Mouse (Mus musculus): ENCODE results near the gene Arpc1b. TPM values are rescaled to one million over a fixed set of nuclear protein-coding genes. Genes with fewer than 3 reads are reported as not detected.
A peak's percentile ranks its signal among the peaks of the same experiment; 100 is the strongest.

The Arpc1b gene
- polyA plus RNA-seq, 1 experiment, result 863 TPM

DNA sequence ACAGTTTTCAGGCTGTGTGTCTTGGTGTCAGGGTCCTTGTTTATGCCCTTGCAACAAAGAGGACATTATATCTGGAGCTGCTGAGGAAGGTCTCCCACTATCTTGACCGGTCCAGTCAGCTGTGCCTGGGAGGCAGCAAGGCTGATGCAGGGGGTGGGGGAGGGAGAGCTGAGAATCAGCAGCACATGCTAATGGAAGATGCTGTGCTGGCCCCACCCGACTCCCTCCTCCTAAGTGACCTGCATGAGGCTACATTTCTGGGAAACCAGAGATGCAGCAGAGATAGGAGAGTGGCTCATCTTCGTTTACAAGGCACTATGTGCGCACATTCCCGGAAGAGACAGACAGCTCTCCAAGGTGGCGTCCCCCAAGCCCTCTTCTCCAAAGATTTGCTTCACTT, 3.6 kb upstream of the Arpc1b start:
- H3K4me3 ChIP-seq (ENCODE audit: control insufficient read depth, insufficient read depth, low read length), result no peak overlapping the region
- H3K4me1 ChIP-seq (replicated peaks; ENCODE audit: control insufficient read depth, insufficient read depth, low read length), result peaks cover 10% of the 10 kb centered on the region
- H3K36me3 ChIP-seq (ENCODE audit: control insufficient read depth, insufficient read depth, low read length), result peaks cover 33% of the 10 kb centered on the region
- H3K27ac ChIP-seq (ENCODE audit: control insufficient read depth, insufficient read depth, low read length), result no peak overlapping the region
- 94% methylated on average over 6 of the region's 6 CpGs for WGBS
- H3K27me3 ChIP-seq (ENCODE audit: control insufficient read depth, insufficient read depth, low read length), result no peaks in the 10 kb centered on the region
- TF ChIP-seq CTCF (IDR thresholded peaks at IDR 0.05; ENCODE audit: borderline replicate concordance, control insufficient read depth, extremely low read depth, insufficient read depth, low read length, poor library complexity) (no peak), POLR2A (IDR thresholded peaks at IDR 0.05; ENCODE audit: control insufficient read depth, extremely low read depth, insufficient read depth, low read length, poor library complexity) (no peak)
- no peak for DNase-seq

DNA sequence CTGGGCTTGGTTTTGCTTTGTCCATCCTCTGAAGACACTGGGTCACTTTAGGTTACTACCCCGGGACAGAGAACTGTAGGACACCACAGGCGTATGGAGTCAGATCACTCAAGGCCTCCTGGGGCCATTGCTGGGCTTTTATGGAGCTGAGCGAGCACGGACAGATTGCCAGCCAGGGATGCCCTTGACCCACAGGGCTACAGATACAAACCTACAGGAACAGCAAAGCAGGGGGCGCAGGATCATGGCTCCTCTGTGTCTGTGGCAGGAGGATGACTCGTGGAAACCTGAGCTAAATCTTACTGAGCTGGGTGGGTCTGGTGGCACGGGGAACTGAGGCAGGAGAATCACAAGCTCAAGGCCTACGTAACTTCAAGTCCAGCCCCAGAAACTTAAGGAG, 1.4 kb upstream of the Arpc1b start:
- Histone ChIP-seq H3K4me1 (replicated peaks; ENCODE audit: control insufficient read depth, insufficient read depth, low read length) (peaks cover 22% of the 10 kb centered on the region), H3K27me3 (ENCODE audit: control insufficient read depth, insufficient read depth, low read length) (no peaks in the 10 kb centered on the region), H3K4me3 (ENCODE audit: control insufficient read depth, insufficient read depth, low read length) (no peak overlapping the region), H3K36me3 (ENCODE audit: control insufficient read depth, insufficient read depth, low read length) (peaks cover 12% of the 10 kb centered on the region), H3K27ac (ENCODE audit: control insufficient read depth, insufficient read depth, low read length) (no peak overlapping the region)
- TF ChIP-seq POLR2A (IDR thresholded peaks at IDR 0.05; ENCODE audit: control insufficient read depth, extremely low read depth, insufficient read depth, low read length, poor library complexity) (no peak), CTCF (IDR thresholded peaks at IDR 0.05; ENCODE audit: borderline replicate concordance, control insufficient read depth, extremely low read depth, insufficient read depth, low read length, poor library complexity) (no peak)
- WGBS, result 92% methylated on average over 8 of the region's 8 CpGs
- no peak for DNase-seq

DNA sequence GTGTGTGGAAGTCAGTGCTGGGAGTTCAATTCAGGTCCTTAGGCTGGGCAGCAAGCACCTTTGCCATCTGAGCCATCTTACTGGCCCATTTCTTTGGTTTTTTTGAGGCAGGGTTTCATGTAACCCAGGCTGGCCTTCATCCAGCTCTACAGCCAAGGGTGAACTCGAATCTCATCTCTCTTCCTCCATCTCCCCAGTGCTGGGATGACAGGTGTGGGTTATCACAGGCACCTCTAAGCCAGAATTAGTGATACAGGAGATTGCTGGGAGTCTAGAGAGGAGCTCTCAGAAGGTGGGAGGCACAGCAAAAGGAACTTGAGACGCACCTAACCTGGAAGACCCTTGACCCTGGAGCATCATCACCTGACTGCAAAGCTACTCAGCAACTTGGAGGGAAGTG, 599 bp upstream of the Arpc1b start:
- no peak for DNase-seq
- H3K36me3 ChIP-seq (ENCODE audit: control insufficient read depth, insufficient read depth, low read length), result peaks cover 7% of the 10 kb centered on the region
- 25% methylated on average over 2 of the region's 2 CpGs for WGBS
- peaks cover 22% of the 10 kb centered on the region for H3K4me1 ChIP-seq (replicated peaks; ENCODE audit: control insufficient read depth, insufficient read depth, low read length)
- TF ChIP-seq CTCF (IDR thresholded peaks at IDR 0.05; ENCODE audit: borderline replicate concordance, control insufficient read depth, extremely low read depth, insufficient read depth, low read length, poor library complexity), result no peak
- no peak for TF ChIP-seq POLR2A (IDR thresholded peaks at IDR 0.05; ENCODE audit: control insufficient read depth, extremely low read depth, insufficient read depth, low read length, poor library complexity)
- peak overlapping the region; percentile 59; the same call in 1 of the 2 replicates for H3K4me3 ChIP-seq (ENCODE audit: control insufficient read depth, insufficient read depth, low read length)
- no peaks in the 10 kb centered on the region for H3K27me3 ChIP-seq (ENCODE audit: control insufficient read depth, insufficient read depth, low read length)
- H3K27ac ChIP-seq (ENCODE audit: control insufficient read depth, insufficient read depth, low read length), result no peak overlapping the region

- peak overlapping the region; percentile 59 for H3K4me3 ChIP-seq (ENCODE audit: control insufficient read depth, insufficient read depth, low read length)
- H3K27me3 ChIP-seq (ENCODE audit: control insufficient read depth, insufficient read depth, low read length), result no peaks in the 10 kb centered on the region
- TF ChIP-seq POLR2A (IDR thresholded peaks at IDR 0.05; ENCODE audit: control insufficient read depth, extremely low read depth, insufficient read depth, low read length, poor library complexity) (0 out of 2 replicates have a peak, but pooled peaks have one; percentile 1), CTCF (IDR thresholded peaks at IDR 0.05; ENCODE audit: borderline replicate concordance, control insufficient read depth, extremely low read depth, insufficient read depth, low read length, poor library complexity) (0 out of 2 replicates have a peak, but pooled peaks have one; percentile 7)
- DNase-seq, result no peak
- H3K36me3 ChIP-seq (ENCODE audit: control insufficient read depth, insufficient read depth, low read length), result no peaks in the 10 kb centered on the region; the same call in 1 of the 2 replicates
- H3K27ac ChIP-seq (ENCODE audit: control insufficient read depth, insufficient read depth, low read length), result peak overlapping the region; percentile 19
- 5% methylated on average over 40 of the region's 40 CpGs for WGBS
- H3K4me1 ChIP-seq (replicated peaks; ENCODE audit: control insufficient read depth, insufficient read depth, low read length), result peaks cover 22% of the 10 kb centered on the region
Measured at GRCm38 (mm10) chr5:145114606-145115473, 825 bp downstream of the Arpc1b start.

- DNase-seq, result no peak
- no peaks in the 10 kb centered on the region for H3K27me3 ChIP-seq (ENCODE audit: control insufficient read depth, insufficient read depth, low read length)
- H3K4me1 ChIP-seq (replicated peaks; ENCODE audit: control insufficient read depth, insufficient read depth, low read length), result peaks cover 22% of the 10 kb centered on the region
- 62% methylated on average over 5 of the region's 5 CpGs for WGBS
- H3K27ac ChIP-seq (ENCODE audit: control insufficient read depth, insufficient read depth, low read length), result peak overlapping the region; percentile 96
- H3K4me3 ChIP-seq (ENCODE audit: control insufficient read depth, insufficient read depth, low read length), result peak overlapping the region; percentile 5; the same call in 1 of the 2 replicates
- TF ChIP-seq CTCF (IDR thresholded peaks at IDR 0.05; ENCODE audit: borderline replicate concordance, control insufficient read depth, extremely low read depth, insufficient read depth, low read length, poor library complexity) (no peak), POLR2A (IDR thresholded peaks at IDR 0.05; ENCODE audit: control insufficient read depth, extremely low read depth, insufficient read depth, low read length, poor library complexity) (no peak)
- no peaks in the 10 kb centered on the region for H3K36me3 ChIP-seq (ENCODE audit: control insufficient read depth, insufficient read depth, low read length)
Measured at GRCm38 (mm10) chr5:145115736-145116135, 1.7 kb downstream of the Arpc1b start.

DNA sequence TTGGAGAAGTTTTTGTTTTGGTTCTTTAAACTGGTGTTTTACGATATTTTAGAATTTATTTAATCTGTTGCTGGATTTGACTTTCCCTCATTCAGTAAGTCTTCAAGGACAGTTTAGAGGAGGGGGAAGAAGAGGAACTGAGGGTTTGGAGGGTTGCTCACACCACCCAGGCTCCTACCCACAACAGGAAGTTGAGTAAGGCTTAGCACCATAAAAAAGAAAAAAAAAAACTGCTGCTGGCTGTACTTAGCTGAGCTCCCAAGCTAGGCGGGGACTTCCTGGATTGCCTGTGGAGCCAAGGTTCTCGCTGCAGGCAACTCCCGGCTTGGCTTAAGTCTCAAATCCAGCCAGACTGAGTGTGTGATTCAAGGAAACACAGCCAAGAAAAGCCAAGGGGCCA, 2.3 kb downstream of the Arpc1b start:
- Histone ChIP-seq H3K27ac (ENCODE audit: control insufficient read depth, insufficient read depth, low read length) (peak overlapping the region; percentile 96), H3K36me3 (ENCODE audit: control insufficient read depth, insufficient read depth, low read length) (no peaks in the 10 kb centered on the region), H3K27me3 (ENCODE audit: control insufficient read depth, insufficient read depth, low read length) (no peaks in the 10 kb centered on the region), H3K4me3 (ENCODE audit: control insufficient read depth, insufficient read depth, low read length) (peak overlapping the region; percentile 31), H3K4me1 (replicated peaks; ENCODE audit: control insufficient read depth, insufficient read depth, low read length) (peaks cover 22% of the 10 kb centered on the region)
- no peak for TF ChIP-seq POLR2A (IDR thresholded peaks at IDR 0.05; ENCODE audit: control insufficient read depth, extremely low read depth, insufficient read depth, low read length, poor library complexity)
- peak; percentile 59 for DNase-seq
- under 1% methylated on average over 4 of the region's 4 CpGs for WGBS
